Mouse (Mus musculus) left cerebral cortex, postnatal 14 days (tissue): ENCODE data around the gene Gm5152. TPM values are rescaled to one million over a fixed set of nuclear protein-coding genes. Genes with fewer than 3 reads are reported as not detected.
"Not testable (repeated sequence)": the region's sequence is repeated elsewhere in the genome, so short reads cannot be mapped to it uniquely, and the experiment has no call there.

Source experiments
- DNase-seq, 2 experiments: peaks; one replicate each; pipeline ENCODE4 v3.0.0; 2021 to 2022; ENCODE audit warnings: low spot score in 2 of 2, mixed read lengths in 1 of 2
- intact Hi-C: fragments of 180-260 bp; cut with DNase I; formaldehyde crosslinking; loops from one replicate; pipeline ENCODE4 v1.15.1; 2025
- long read RNA-seq, 2 experiments: library from polyadenylated mRNA; stranded (forward); transcript quantifications; one replicate each; pipeline ENCODE4 v2.0.0; 2021
- total RNA-seq, 2 experiments: library from RNA; stranded (reverse); gene quantifications; 2 replicates each; pipeline ENCODE4 v1.2.3; 2021

Gene Gm5152
- total RNA-seq: not detected
- long read RNA-seq, experiment 1: 0 reads
- long read RNA-seq, experiment 2: 0 reads

DNA sequence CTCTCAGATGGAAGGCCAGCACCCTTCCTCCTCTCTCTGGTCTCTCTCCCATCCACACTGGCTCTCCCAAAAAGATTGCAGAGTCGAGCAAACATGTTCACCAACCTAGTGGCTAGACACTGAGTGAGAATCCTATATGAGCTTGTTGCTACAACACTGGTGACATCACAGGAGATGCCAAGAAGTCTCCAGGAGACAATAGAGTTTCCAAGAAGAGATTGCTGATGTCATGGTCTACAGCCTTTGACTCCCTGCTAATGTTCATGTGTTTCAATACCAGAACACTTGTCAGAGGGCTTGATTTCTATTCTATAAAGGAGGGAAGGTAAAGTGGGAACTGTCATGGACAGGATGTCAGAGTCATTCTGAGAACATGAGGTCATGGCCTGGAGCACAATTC lies at the start of gene Gm5152:
TSS of gene Gm5152 (minus strand) at position 101 of the 400 bp plus-strand sequence.
- DNase-seq, intact Hi-C loops: not testable (repeated sequence)

- DNase-seq, intact Hi-C loops: not testable (repeated sequence)
These were observed 8.4 kb upstream of the Gm5152 start for GRCm38 (mm10) chr5:10254768-10255167.

- DNase-seq, intact Hi-C loops: not testable (repeated sequence)
These were observed 556 bp downstream of the Gm5152 start for GRCm38 (mm10) chr5:10245770-10246169.

GRCm38 (mm10) chr5:10240436-10240835 lies 5.9 kb downstream of the Gm5152 start:
- DNase-seq, intact Hi-C loops: not testable (repeated sequence)

GRCm38 (mm10) chr5:10220317-10220716 lies 26.0 kb downstream of the Gm5152 start:
- DNase-seq: no peak
- intact Hi-C loops: no loop called here

DNA sequence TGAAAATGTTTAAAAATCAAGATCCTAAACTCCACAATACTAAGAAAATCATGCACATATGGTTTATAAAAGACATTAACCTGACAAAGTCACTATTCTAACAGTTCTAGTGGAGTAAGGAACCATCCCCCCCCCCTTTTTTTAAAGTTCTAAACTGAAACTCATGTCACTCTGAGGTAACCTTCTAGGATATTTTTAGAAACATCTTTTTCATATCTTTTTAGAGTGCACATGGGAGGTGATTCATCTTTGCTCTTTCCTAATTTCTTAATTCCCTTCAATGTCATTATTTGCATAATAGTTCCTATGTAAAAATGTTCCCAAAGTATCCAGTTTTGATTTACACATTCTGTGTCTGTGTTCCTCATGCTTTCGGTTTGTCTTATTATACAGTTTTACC lies 43.3 kb downstream of the Gm5152 start:
- intact Hi-C loops: no loop called here
- no peak for DNase-seq

DNA sequence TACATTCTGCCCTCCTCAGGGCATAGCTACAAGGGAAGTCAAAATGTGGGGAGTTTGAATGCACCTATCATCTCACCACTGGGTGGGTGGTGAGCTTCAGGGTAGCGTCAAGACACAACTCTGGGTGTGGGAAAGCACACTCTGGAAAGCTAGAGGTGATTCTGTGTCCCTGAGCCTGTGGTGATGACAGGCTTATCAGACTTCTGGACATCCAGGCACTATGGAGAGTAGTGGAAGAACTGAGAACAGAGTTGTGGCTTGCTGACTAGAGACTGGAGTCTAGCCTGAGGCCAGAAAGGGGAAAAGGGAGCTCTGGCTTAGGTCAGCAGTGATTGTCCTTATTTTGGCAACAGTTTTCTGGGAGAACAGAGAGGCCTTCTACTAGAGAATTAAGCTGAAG lies 49.4 kb downstream of the Gm5152 start:
- DNase-seq: no peak
- intact Hi-C loops: no loop called here
